Mouse (Mus musculus) heart, adult 2 months (tissue): ENCODE measurements around the gene Lrrc14b. TPM values are rescaled to one million over a fixed set of nuclear protein-coding genes. Genes with fewer than 3 reads are reported as not detected.

Experiments
- DNase-seq, 2 experiments: peaks; one replicate each; pipeline ENCODE4 v3.0.0; 2021
- H3K27ac ChIP-seq: fragments of 200-600 bp; 2 replicates; pipeline ENCODE4 v1.8.1; 2022
- H3K27me3 ChIP-seq: fragments of 200-500 bp; 2 replicates; pipeline ENCODE4 v1.6.1; 2012; ENCODE audit warnings: mild to moderate bottlenecking, low read length, inconsistent platforms, mixed read lengths; ENCODE audit not compliant: control insufficient read depth, insufficient read depth
- H3K36me3 ChIP-seq: fragments of 200-500 bp; 2 replicates; pipeline ENCODE4 v1.6.1; 2012; ENCODE audit warnings: low read length, inconsistent platforms; ENCODE audit not compliant: control insufficient read depth, insufficient read depth
- H3K4me1 ChIP-seq: fragments of 200-500 bp; 2 replicates; pipeline ENCODE4 v1.6.1; 2011; ENCODE audit warnings: low read length; ENCODE audit not compliant: control insufficient read depth, insufficient read depth
- H3K4me3 ChIP-seq: fragments of 200-600 bp; 2 replicates; pipeline ENCODE4 v1.8.1; 2022
- H3K79me2 ChIP-seq: fragments of 200-500 bp; replicated peaks from 2 replicates; pipeline ENCODE4 v1.6.1; 2012; ENCODE audit warnings: mild to moderate bottlenecking, inconsistent platforms, low read length, moderate library complexity, mixed read lengths; ENCODE audit not compliant: control insufficient read depth, insufficient read depth
- H3K9ac ChIP-seq: fragments of 200-500 bp; 2 replicates; pipeline ENCODE4 v1.6.1; 2012; ENCODE audit warnings: low read depth, mild to moderate bottlenecking, control low read depth, inconsistent platforms, low read length, mixed read lengths
- CTCF ChIP-seq: fragments of 200-600 bp; IDR thresholded peaks from 2 replicates; pipeline ENCODE4 v1.8.1; 2022; ENCODE audit warnings: antibody characterized with exemption, mild to moderate bottlenecking, moderate library complexity
- EP300 ChIP-seq: fragments of 200-500 bp; IDR thresholded peaks from 2 replicates; pipeline ENCODE4 v1.6.1; 2011; ENCODE audit warnings: low read depth, low read length, control low read depth; ENCODE audit not compliant: insufficient read depth
- POLR2A ChIP-seq: fragments of 200-500 bp; IDR thresholded peaks from 2 replicates; pipeline ENCODE4 v1.6.1; 2011; ENCODE audit warnings: mild to moderate bottlenecking, low read depth, low read length, control low read depth; ENCODE audit not compliant: insufficient read depth
- WGBS: fragments of 180-500 bp; shearing (Covaris S2); methylation state at CpG from one replicate; pipeline ENCODE4 v1.1.7; 2018; 5-methylcytosine and 5-hydroxymethylcytosine counted together
- intact Hi-C: fragments of 180-260 bp; cut with DNase I; formaldehyde crosslinking; loops from one replicate; pipeline ENCODE4 v1.15.1; 2025
- polyA plus RNA-seq: library from polyadenylated mRNA; depleted of rRNA; stranded (reverse); fragments of >200 nt; gene quantifications from 2 replicates; pipeline ENCODE4 v1.2.3, GENCODE M21; 2012
- total RNA-seq, 2 experiments: library from RNA; stranded (reverse); gene quantifications; 2 replicates each; pipeline ENCODE4 v1.2.3; 2021

The Lrrc14b gene
- total and polyA plus RNA-seq, 3 experiments = 69.4 to 99.4 (median 75.1) TPM

GRCm38 (mm10) chr13:74349566-74350434 lies 14.0 kb downstream of the Lrrc14b start, which contains the start of the genes Sdha and Ccdc127:
Sdha (minus strand) TSS chr13:74350280.
Ccdc127 (plus strand) TSS chr13:74350309.
- H3K27me3 ChIP-seq = no peaks in the 10 kb centered on the region
- H3K9ac ChIP-seq = peak within 1 kb of the TSS; percentile 92
- H3K36me3 ChIP-seq = peaks cover 28% of the 10 kb centered on the region
- no peaks in the 10 kb centered on the region; the same call in 1 of the 2 replicates for H3K79me2 ChIP-seq
- no peaks in the 10 kb centered on the region; the same call in 1 of the 2 replicates for H3K4me1 ChIP-seq
- H3K27ac ChIP-seq = peak within 1 kb of the TSS; percentile 98
- TF ChIP-seq POLR2A (peak; percentile 97), EP300 (no peak), CTCF (0 out of 2 replicates have a peak, but pooled peaks have one; percentile 20)
- DNase-seq = peak; percentile 96 to 98
- peak within 1 kb of the TSS; percentile 79 for H3K4me3 ChIP-seq
- intact Hi-C loops = loop anchor here (5.0 to 10.0 kb wide), 2 partner anchors 115 to 173 kb away; no protein-coding TSS in a partner anchor
- WGBS = under 1% methylated on average over 57 of the region's 57 CpGs

DNA sequence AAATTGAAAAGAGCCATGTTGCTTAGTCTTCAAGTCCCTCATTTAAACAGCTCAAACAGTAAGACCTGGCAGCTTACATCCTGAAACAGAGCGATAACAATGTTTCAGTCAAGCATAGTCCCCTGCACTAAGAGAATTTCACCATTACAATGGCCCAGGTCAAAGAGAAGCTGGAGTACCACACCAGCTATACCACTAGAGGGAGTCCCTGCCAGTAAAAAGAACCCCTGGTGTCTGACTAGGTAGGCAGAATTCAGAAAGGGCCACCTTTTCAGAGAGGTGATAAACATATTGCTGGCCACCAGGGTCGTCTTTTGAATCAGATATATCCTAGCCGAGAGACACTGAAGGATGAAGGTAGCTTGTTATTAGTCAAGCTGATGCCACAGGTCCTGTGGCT lies 22.8 kb downstream of the Lrrc14b start:
- no peak overlapping the region for H3K27ac ChIP-seq
- H3K4me3 ChIP-seq = no peak overlapping the region
- no peak for TF ChIP-seq EP300
- TF ChIP-seq POLR2A = no peak
- peak; percentile 80 for TF ChIP-seq CTCF
- 45% methylated on average over 3 of the region's 3 CpGs for WGBS
- no peaks in the 10 kb centered on the region; the same call in 1 of the 2 replicates for H3K4me1 ChIP-seq
- peaks cover 33% of the 10 kb centered on the region for H3K36me3 ChIP-seq
- intact Hi-C loops = loop anchor here (2.0 kb wide), 1 partner anchor 194 kb away; no protein-coding TSS in a partner anchor
- H3K9ac ChIP-seq = no peak overlapping the region
- no peaks in the 10 kb centered on the region; the same call in 1 of the 2 replicates for H3K79me2 ChIP-seq
- H3K27me3 ChIP-seq = no peaks in the 10 kb centered on the region
- DNase-seq = no peak

GRCm38 (mm10) chr13:74329321-74329720 lies 34.5 kb downstream of the Lrrc14b start:
- TF ChIP-seq CTCF = no peak
- TF ChIP-seq POLR2A = no peak
- TF ChIP-seq EP300 = no peak
- intact Hi-C loops = no loop called here
- Histone ChIP-seq H3K36me3 (peaks cover 10% of the 10 kb centered on the region), H3K9ac (no peak overlapping the region), H3K4me3 (no peak overlapping the region), H3K27me3 (no peaks in the 10 kb centered on the region), H3K27ac (no peak overlapping the region), H3K4me1 (no peaks in the 10 kb centered on the region), H3K79me2 (no peaks in the 10 kb centered on the region)
- DNase-seq = no peak

GRCm38 (mm10) chr13:74317170-74317849 lies 46.5 kb downstream of the Lrrc14b start, which contains the start of gene Pdcd6:
Pdcd6 (minus strand) TSS chr13:74317580.
- Histone ChIP-seq H3K4me3 (peak within 1 kb of the TSS; percentile 99), H3K27ac (peak within 1 kb of the TSS; percentile 87), H3K79me2 (peaks cover 2% of the 10 kb centered on the region), H3K9ac (peak within 1 kb of the TSS; percentile 85), H3K4me1 (no peaks in the 10 kb centered on the region; the same call in 1 of the 2 replicates), H3K27me3 (no peaks in the 10 kb centered on the region), H3K36me3 (peaks cover 13% of the 10 kb centered on the region; the same call in 1 of the 2 replicates)
- peak; percentile 93 to 97 for DNase-seq
- TF ChIP-seq POLR2A (peak; percentile 71), EP300 (peak; percentile 81), CTCF (no peak)
- intact Hi-C loops = no loop called here
- WGBS = under 1% methylated on average over 36 of the region's 36 CpGs

DNA sequence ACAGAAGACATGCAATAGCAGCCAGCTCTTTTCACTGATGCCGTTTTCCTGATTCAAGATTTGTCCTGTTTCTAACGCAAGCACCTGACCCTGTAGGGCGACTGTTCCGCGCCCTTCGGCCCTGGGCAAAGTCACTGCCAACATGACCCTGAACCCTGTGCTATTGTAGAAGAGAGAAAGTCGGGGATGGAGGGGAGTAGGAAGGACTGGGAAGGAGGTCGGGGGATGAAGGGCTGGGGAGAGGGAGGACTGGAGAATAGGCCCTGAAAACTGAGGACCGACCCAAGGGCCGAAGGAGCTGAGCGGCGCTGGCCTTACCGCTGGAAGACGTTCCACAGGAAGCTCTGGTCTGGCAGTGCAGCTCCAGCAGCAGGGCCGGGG lies 47.0 kb downstream of the Lrrc14b start:
- TF ChIP-seq EP300 (no peak), CTCF (no peak), POLR2A (no peak)
- no peaks in the 10 kb centered on the region; the same call in 1 of the 2 replicates for H3K4me1 ChIP-seq
- peaks cover 11% of the 10 kb centered on the region; the same call in 1 of the 2 replicates for H3K36me3 ChIP-seq
- peak overlapping the region; percentile 99 for H3K4me3 ChIP-seq
- intact Hi-C loops = no loop called here
- 2% methylated on average over 15 of the region's 15 CpGs for WGBS
- peak overlapping the region; percentile 85 for H3K9ac ChIP-seq
- H3K79me2 ChIP-seq = peaks cover 2% of the 10 kb centered on the region
- H3K27me3 ChIP-seq = no peaks in the 10 kb centered on the region
- no peak for DNase-seq
- peak overlapping the region; percentile 87 for H3K27ac ChIP-seq
